Mouse (Mus musculus): Measurements from ENCODE around the gene Ppcs. TPM values are rescaled to one million over a fixed set of nuclear protein-coding genes. Genes with fewer than 3 reads are reported as not detected.

Ppcs gene
- polyA plus RNA-seq, 1 experiment from 2014 or later = 32.6 TPM

DNA sequence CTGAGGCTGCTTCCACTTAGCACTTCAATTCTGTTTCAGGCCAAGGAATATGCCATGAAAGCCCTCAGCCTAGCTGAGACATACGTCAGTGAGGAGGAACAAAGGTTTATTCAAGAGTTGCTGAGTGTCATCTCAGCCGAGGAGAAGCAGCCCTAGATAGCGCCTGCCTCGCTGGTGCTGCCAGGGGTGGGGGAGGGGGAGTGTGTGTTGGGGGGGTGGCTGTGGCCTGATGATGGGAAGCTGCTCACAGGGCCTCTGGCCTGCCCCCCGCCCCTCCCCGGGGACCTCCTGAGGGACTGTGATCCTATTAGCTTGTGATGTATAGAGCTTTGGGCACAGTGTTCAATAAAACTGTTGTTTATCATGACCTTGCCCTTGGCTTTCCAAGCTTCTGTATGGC lies 31.3 kb upstream of the Ppcs start:
- H3K9me3 ChIP-seq (replicated peaks; ENCODE audit: control insufficient read depth, low read length) = no peaks in the 10 kb centered on the region
- ATAC-seq (replicated peaks; ENCODE audit: extremely low read depth, insufficient read depth, low FRiP score) = no peak
- H3K36me3 ChIP-seq (ENCODE audit: control insufficient read depth, insufficient read depth) = no peaks in the 10 kb centered on the region
- H3K9ac ChIP-seq (ENCODE audit: low read length) = no peak overlapping the region
- H3K4me3 ChIP-seq (ENCODE audit: low read length) = no peak overlapping the region
- H3K4me1 ChIP-seq (ENCODE audit: control insufficient read depth, insufficient read depth, low read length) = no peaks in the 10 kb centered on the region; the same call in 1 of the 2 replicates
- 8% methylated on average over 6 of the region's 6 CpGs for WGBS
- no peak overlapping the region for H3K27ac ChIP-seq (ENCODE audit: low read length)
- no peak overlapping the region for H3K4me2 ChIP-seq (ENCODE audit: low read depth, low read length)
- H3K27me3 ChIP-seq (ENCODE audit: control insufficient read depth, insufficient read depth, low read length) = no peaks in the 10 kb centered on the region

- Histone ChIP-seq H3K4me1 (ENCODE audit: control insufficient read depth, insufficient read depth, low read length) (no peaks in the 10 kb centered on the region; the same call in 1 of the 2 replicates), H3K4me2 (ENCODE audit: low read depth, low read length) (no peak overlapping the region), H3K36me3 (ENCODE audit: control insufficient read depth, insufficient read depth) (no peaks in the 10 kb centered on the region), H3K9me3 (replicated peaks; ENCODE audit: control insufficient read depth, low read length) (no peaks in the 10 kb centered on the region), H3K27me3 (ENCODE audit: control insufficient read depth, insufficient read depth, low read length) (no peaks in the 10 kb centered on the region), H3K9ac (ENCODE audit: low read length) (no peak overlapping the region), H3K4me3 (ENCODE audit: low read length) (no peak overlapping the region), H3K27ac (ENCODE audit: low read length) (no peak overlapping the region)
- ATAC-seq (replicated peaks; ENCODE audit: extremely low read depth, insufficient read depth, low FRiP score) = no peak
- 55% methylated on average over 5 of the region's 5 CpGs for WGBS
These were observed 30.9 kb upstream of the Ppcs start for GRCm38 (mm10) chr4:119453128-119453527.

GRCm38 (mm10) chr4:119450436-119450835 lies 28.2 kb upstream of the Ppcs start:
- WGBS = 68% methylated on average over 7 of the region's 7 CpGs
- ATAC-seq (replicated peaks; ENCODE audit: extremely low read depth, insufficient read depth, low FRiP score) = no peak
- no peak overlapping the region for H3K4me3 ChIP-seq (ENCODE audit: low read length)

GRCm38 (mm10) chr4:119447786-119448185 lies 25.6 kb upstream of the Ppcs start:
- no peak overlapping the region for H3K27ac ChIP-seq (ENCODE audit: low read length)
- no peaks in the 10 kb centered on the region for H3K27me3 ChIP-seq (ENCODE audit: control insufficient read depth, insufficient read depth, low read length)
- no peak overlapping the region for H3K4me2 ChIP-seq (ENCODE audit: low read depth, low read length)
- WGBS = 68% methylated on average over 3 of the region's 3 CpGs
- H3K9me3 ChIP-seq (replicated peaks; ENCODE audit: control insufficient read depth, low read length) = no peaks in the 10 kb centered on the region
- no peaks in the 10 kb centered on the region for H3K4me1 ChIP-seq (ENCODE audit: control insufficient read depth, insufficient read depth, low read length)
- H3K9ac ChIP-seq (ENCODE audit: low read length) = no peak overlapping the region
- H3K36me3 ChIP-seq (ENCODE audit: control insufficient read depth, insufficient read depth) = no peaks in the 10 kb centered on the region
- H3K4me3 ChIP-seq (ENCODE audit: low read length) = no peak overlapping the region
- no peak for ATAC-seq (replicated peaks; ENCODE audit: extremely low read depth, insufficient read depth, low FRiP score)

More at GRCm38 (mm10) chr4:119450436-119450835, 28.2 kb upstream of the Ppcs start:
- Histone ChIP-seq H3K9ac (ENCODE audit: low read length) (no peak overlapping the region), H3K36me3 (ENCODE audit: control insufficient read depth, insufficient read depth) (no peaks in the 10 kb centered on the region), H3K4me1 (ENCODE audit: control insufficient read depth, insufficient read depth, low read length) (no peaks in the 10 kb centered on the region; the same call in 1 of the 2 replicates), H3K9me3 (replicated peaks; ENCODE audit: control insufficient read depth, low read length) (no peaks in the 10 kb centered on the region), H3K27me3 (ENCODE audit: control insufficient read depth, insufficient read depth, low read length) (no peaks in the 10 kb centered on the region), H3K4me2 (ENCODE audit: low read depth, low read length) (no peak overlapping the region), H3K27ac (ENCODE audit: low read length) (no peak overlapping the region)

GRCm38 (mm10) chr4:119447261-119447660 lies 25.0 kb upstream of the Ppcs start:
- H3K4me3 ChIP-seq (ENCODE audit: low read length) = no peak overlapping the region
- ATAC-seq (replicated peaks; ENCODE audit: extremely low read depth, insufficient read depth, low FRiP score) = no peak
- no peaks in the 10 kb centered on the region for H3K9me3 ChIP-seq (replicated peaks; ENCODE audit: control insufficient read depth, low read length)
- H3K27me3 ChIP-seq (ENCODE audit: control insufficient read depth, insufficient read depth, low read length) = no peaks in the 10 kb centered on the region
- H3K4me2 ChIP-seq (ENCODE audit: low read depth, low read length) = no peak overlapping the region
- no peaks in the 10 kb centered on the region for H3K36me3 ChIP-seq (ENCODE audit: control insufficient read depth, insufficient read depth)
- 93% methylated on average over 6 of the region's 6 CpGs for WGBS
- H3K27ac ChIP-seq (ENCODE audit: low read length) = no peak overlapping the region
- H3K4me1 ChIP-seq (ENCODE audit: control insufficient read depth, insufficient read depth, low read length) = no peaks in the 10 kb centered on the region
- no peak overlapping the region for H3K9ac ChIP-seq (ENCODE audit: low read length)

DNA sequence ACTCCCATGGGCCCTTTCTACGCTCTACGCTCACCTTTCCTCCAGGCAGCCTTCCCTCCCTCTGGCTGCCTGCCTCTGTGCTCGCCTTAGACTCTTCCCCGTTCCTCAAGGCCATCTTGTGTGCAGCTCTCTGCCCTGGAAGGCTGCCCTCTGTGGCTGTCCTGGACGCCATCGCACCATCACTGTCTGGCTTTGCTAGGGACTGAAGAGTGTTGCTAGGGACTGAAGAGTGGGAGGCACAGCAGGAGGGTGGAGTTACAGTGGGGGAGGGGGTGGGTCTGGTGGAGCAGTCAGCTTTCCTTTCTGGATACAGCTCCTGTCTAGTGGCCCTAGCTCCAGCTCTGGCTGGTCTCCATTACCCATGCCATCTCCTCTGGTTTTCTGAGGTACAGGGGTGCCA lies 20.3 kb upstream of the Ppcs start:
- Histone ChIP-seq H3K36me3 (ENCODE audit: control insufficient read depth, insufficient read depth) (no peaks in the 10 kb centered on the region), H3K27me3 (ENCODE audit: control insufficient read depth, insufficient read depth, low read length) (no peaks in the 10 kb centered on the region), H3K9me3 (replicated peaks; ENCODE audit: control insufficient read depth, low read length) (0 out of 2 replicates have a peak, but pooled peaks cover 4% of the 10 kb centered on the region), H3K9ac (ENCODE audit: low read length) (no peak overlapping the region), H3K4me1 (ENCODE audit: control insufficient read depth, insufficient read depth, low read length) (no peaks in the 10 kb centered on the region), H3K4me3 (ENCODE audit: low read length) (no peak overlapping the region), H3K27ac (ENCODE audit: low read length) (no peak overlapping the region), H3K4me2 (ENCODE audit: low read depth, low read length) (no peak overlapping the region)
- no peak for ATAC-seq (replicated peaks; ENCODE audit: extremely low read depth, insufficient read depth, low FRiP score)
- 58% methylated on average over 6 of the region's 6 CpGs for WGBS

- no peak overlapping the region for H3K4me3 ChIP-seq (ENCODE audit: low read length)
- no peak overlapping the region for H3K9ac ChIP-seq (ENCODE audit: low read length)
- H3K4me1 ChIP-seq (ENCODE audit: control insufficient read depth, insufficient read depth, low read length) = no peaks in the 10 kb centered on the region
- H3K9me3 ChIP-seq (replicated peaks; ENCODE audit: control insufficient read depth, low read length) = 0 out of 2 replicates have a peak, but pooled peaks cover 4% of the 10 kb centered on the region
- ATAC-seq (replicated peaks; ENCODE audit: extremely low read depth, insufficient read depth, low FRiP score) = no peak
- no peak overlapping the region for H3K27ac ChIP-seq (ENCODE audit: low read length)
- H3K4me2 ChIP-seq (ENCODE audit: low read depth, low read length) = no peak overlapping the region
- no peaks in the 10 kb centered on the region for H3K36me3 ChIP-seq (ENCODE audit: control insufficient read depth, insufficient read depth)
- WGBS = 76% methylated on average over 4 of the region's 4 CpGs
- H3K27me3 ChIP-seq (ENCODE audit: control insufficient read depth, insufficient read depth, low read length) = no peaks in the 10 kb centered on the region
These were observed 19.6 kb upstream of the Ppcs start for GRCm38 (mm10) chr4:119441836-119442235.

- H3K4me1 ChIP-seq (ENCODE audit: control insufficient read depth, insufficient read depth, low read length) = no peaks in the 10 kb centered on the region
- no peaks in the 10 kb centered on the region for H3K36me3 ChIP-seq (ENCODE audit: control insufficient read depth, insufficient read depth)
- ATAC-seq (replicated peaks; ENCODE audit: extremely low read depth, insufficient read depth, low FRiP score) = no peak
- 0 out of 2 replicates have a peak, but pooled peaks cover 4% of the 10 kb centered on the region for H3K9me3 ChIP-seq (replicated peaks; ENCODE audit: control insufficient read depth, low read length)
- no peak overlapping the region for H3K4me3 ChIP-seq (ENCODE audit: low read length)
- no peak overlapping the region for H3K9ac ChIP-seq (ENCODE audit: low read length)
- no peak overlapping the region for H3K4me2 ChIP-seq (ENCODE audit: low read depth, low read length)
- H3K27me3 ChIP-seq (ENCODE audit: control insufficient read depth, insufficient read depth, low read length) = no peaks in the 10 kb centered on the region
- 75% methylated on average over 2 of the region's 2 CpGs for WGBS
- no peak overlapping the region for H3K27ac ChIP-seq (ENCODE audit: low read length)
These were observed 15.7 kb upstream of the Ppcs start for GRCm38 (mm10) chr4:119437936-119438335.

DNA sequence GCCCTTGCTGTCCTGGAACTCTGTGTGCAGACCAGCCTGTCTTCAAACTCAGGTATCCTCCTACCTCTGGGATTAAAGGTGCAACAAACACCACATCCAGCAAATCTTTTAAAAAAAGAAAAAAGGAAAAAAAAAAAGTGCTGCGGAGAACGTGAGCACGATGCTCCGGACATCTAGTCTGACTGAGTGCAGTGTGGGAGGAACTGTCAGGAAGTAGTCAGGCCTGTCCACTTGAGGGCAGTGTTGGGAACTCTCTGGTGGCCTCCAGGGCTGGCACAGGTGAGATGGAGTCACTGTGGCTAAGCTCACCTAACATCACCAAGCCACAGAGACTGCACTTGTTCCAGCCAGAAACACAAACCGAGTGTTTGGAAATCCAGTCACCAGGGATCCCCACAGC lies 8.5 kb upstream of the Ppcs start:
- 19% methylated on average over 5 of the region's 5 CpGs for WGBS
- no peak overlapping the region for H3K27ac ChIP-seq (ENCODE audit: low read length)
- no peak overlapping the region for H3K9ac ChIP-seq (ENCODE audit: low read length)
- H3K4me3 ChIP-seq (ENCODE audit: low read length) = no peak overlapping the region
- ATAC-seq (replicated peaks; ENCODE audit: extremely low read depth, insufficient read depth, low FRiP score) = no peak
- no peaks in the 10 kb centered on the region for H3K36me3 ChIP-seq (ENCODE audit: control insufficient read depth, insufficient read depth)
- no peaks in the 10 kb centered on the region for H3K27me3 ChIP-seq (ENCODE audit: control insufficient read depth, insufficient read depth, low read length)
- H3K4me2 ChIP-seq (ENCODE audit: low read depth, low read length) = peak overlapping the region; percentile 22; the same call in 1 of the 2 replicates
- no peaks in the 10 kb centered on the region for H3K4me1 ChIP-seq (ENCODE audit: control insufficient read depth, insufficient read depth, low read length)
- H3K9me3 ChIP-seq (replicated peaks; ENCODE audit: control insufficient read depth, low read length) = no peaks in the 10 kb centered on the region
